Mouse (Mus musculus) limb, embryonic 13.5 days (tissue): ENCODE results near the gene Cox5a. TPM values are rescaled to one million over a fixed set of nuclear protein-coding genes. Genes with fewer than 3 reads are reported as not detected.

Experiments used
- ATAC-seq: fragments of 200-750 bp; cut with Nextera tagmentation; 2 replicates; pipeline ENCODE4 v1.8.0; 2017; ENCODE audit warnings: low read depth, moderate number of reproducible peaks, moderate TSS enrichment; ENCODE audit not compliant: low FRiP score
- H3K27ac ChIP-seq: fragments of 300-500 bp; sonication (generic); 2 replicates; pipeline ENCODE4 v1.5.1; 2015; ENCODE audit warnings: inconsistent platforms, mild to moderate bottlenecking, moderate library complexity
- H3K27me3 ChIP-seq: fragments of 300-500 bp; sonication (generic); 2 replicates; pipeline ENCODE4 v1.6.1; 2015; ENCODE audit warnings: mild to moderate bottlenecking, inconsistent platforms
- H3K36me3 ChIP-seq: fragments of 300-500 bp; sonication (generic); 2 replicates; pipeline ENCODE4 v1.6.1; 2015; ENCODE audit warnings: inconsistent platforms, mild to moderate bottlenecking, moderate library complexity
- H3K4me1 ChIP-seq: fragments of 300-500 bp; sonication (generic); 2 replicates; pipeline ENCODE4 v1.6.1; 2015; ENCODE audit warnings: inconsistent platforms
- H3K4me2 ChIP-seq: fragments of 300-500 bp; sonication (generic); replicated peaks from 2 replicates; pipeline ENCODE4 v1.6.1; 2015; ENCODE audit warnings: inconsistent platforms, mild to moderate bottlenecking, moderate library complexity
- H3K4me3 ChIP-seq: fragments of 300-500 bp; sonication (generic); 2 replicates; pipeline ENCODE4 v1.5.1; 2015; ENCODE audit warnings: moderate library complexity, mild to moderate bottlenecking, inconsistent platforms
- H3K9ac ChIP-seq: fragments of 300-500 bp; sonication (generic); 2 replicates; pipeline ENCODE4 v1.6.1; 2015; ENCODE audit warnings: mild to moderate bottlenecking, inconsistent platforms
- H3K9me3 ChIP-seq: fragments of 300-500 bp; sonication (generic); 2 replicates; pipeline ENCODE4 v1.6.1; 2016; ENCODE audit warnings: inconsistent platforms
- WGBS: fragments of 180-500 bp; shearing (Covaris S2); methylation state at CpG from one replicate; pipeline ENCODE4 v1.1.7; 2015; 5-methylcytosine and 5-hydroxymethylcytosine counted together
- polyA plus RNA-seq: library from polyadenylated mRNA; unstranded; fragments of >200 nt; fragmentation: Nextera tagmentation; extraction: Ambion mirVana; gene quantifications from 2 replicates; pipeline ENCODE4 v1.2.1, GENCODE M21; 2015

The Cox5a gene
- polyA plus RNA-seq, 1 experiment from 2014 or later: 495 TPM

DNA sequence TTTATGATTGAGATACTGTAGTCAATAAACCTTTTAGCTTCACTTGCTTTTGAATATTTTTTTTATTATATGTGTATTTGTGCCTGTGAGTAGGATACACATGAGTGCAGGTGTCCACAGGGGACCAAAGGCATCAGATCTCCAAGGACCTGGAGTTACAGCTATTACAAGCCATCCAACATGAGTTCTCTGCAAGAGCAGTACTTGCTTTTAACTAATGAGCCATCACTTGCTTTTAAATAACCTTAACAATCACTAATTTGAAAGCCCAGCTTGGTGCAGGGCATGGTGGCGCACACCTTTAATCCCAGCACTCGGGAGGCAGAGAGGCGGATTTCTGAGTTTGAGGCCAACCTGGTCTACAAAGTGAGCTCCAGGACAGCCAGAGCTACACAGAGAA, 33.7 kb downstream of the Cox5a start:
- H3K9me3 ChIP-seq: no peaks in the 10 kb centered on the region
- H3K36me3 ChIP-seq: peaks cover 8% of the 10 kb centered on the region
- H3K4me3 ChIP-seq: no peak overlapping the region
- peaks cover 2% of the 10 kb centered on the region; the same call in 1 of the 2 replicates for H3K27me3 ChIP-seq
- no peak overlapping the region for H3K9ac ChIP-seq
- 39% methylated on average over 3 of the region's 3 CpGs for WGBS
- ATAC-seq: no peak
- H3K4me2 ChIP-seq: no peak overlapping the region
- no peak overlapping the region for H3K27ac ChIP-seq
- H3K4me1 ChIP-seq: peaks cover 7% of the 10 kb centered on the region

GRCm38 (mm10) chr9:57557215-57557614, 36.1 kb downstream of the Cox5a start:
- ATAC-seq: no peak
- Histone ChIP-seq H3K36me3 (no peaks in the 10 kb centered on the region), H3K27me3 (peaks cover 2% of the 10 kb centered on the region; the same call in 1 of the 2 replicates), H3K4me2 (no peak overlapping the region), H3K9me3 (no peaks in the 10 kb centered on the region), H3K9ac (no peak overlapping the region), H3K4me1 (peaks cover 15% of the 10 kb centered on the region), H3K27ac (no peak overlapping the region), H3K4me3 (no peak overlapping the region)
- whole genome bisulfite sequencing: 76% methylated on average over 3 of the region's 3 CpGs

DNA sequence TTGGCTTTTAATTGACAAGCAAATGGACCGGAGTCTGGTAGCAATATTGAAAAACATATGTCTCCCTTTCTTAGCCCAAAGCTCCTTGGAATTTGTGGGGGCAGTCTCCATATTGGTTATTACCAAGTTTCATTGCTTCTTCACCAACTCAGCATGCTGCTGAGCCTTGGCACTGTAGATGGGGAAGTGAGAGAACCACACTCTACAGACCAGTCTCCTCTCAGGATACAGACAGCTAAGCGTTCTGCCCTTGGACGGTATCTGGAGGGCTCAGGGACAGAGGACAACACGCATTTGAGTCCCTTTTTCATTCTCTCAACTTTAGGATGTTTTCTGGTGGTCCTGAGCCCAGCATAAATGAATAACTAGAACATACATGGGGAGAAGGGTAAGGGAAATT, 37.6 kb downstream of the Cox5a start:
- no peaks in the 10 kb centered on the region for H3K9me3 ChIP-seq
- peaks cover 29% of the 10 kb centered on the region for H3K4me1 ChIP-seq
- peaks cover 2% of the 10 kb centered on the region; the same call in 1 of the 2 replicates for H3K27me3 ChIP-seq
- no peak for ATAC-seq
- no peak overlapping the region for H3K4me3 ChIP-seq
- no peaks in the 10 kb centered on the region for H3K36me3 ChIP-seq
- WGBS: 83% methylated on average over 4 of the region's 4 CpGs
- no peak overlapping the region for H3K27ac ChIP-seq
- H3K9ac ChIP-seq: no peak overlapping the region
- no peak overlapping the region for H3K4me2 ChIP-seq

GRCm38 (mm10) chr9:57559568-57559967, 38.5 kb downstream of the Cox5a start:
- ATAC-seq: no peak
- WGBS: 73% methylated on average over 2 of the region's 2 CpGs
- H3K27ac ChIP-seq: no peak overlapping the region

DNA sequence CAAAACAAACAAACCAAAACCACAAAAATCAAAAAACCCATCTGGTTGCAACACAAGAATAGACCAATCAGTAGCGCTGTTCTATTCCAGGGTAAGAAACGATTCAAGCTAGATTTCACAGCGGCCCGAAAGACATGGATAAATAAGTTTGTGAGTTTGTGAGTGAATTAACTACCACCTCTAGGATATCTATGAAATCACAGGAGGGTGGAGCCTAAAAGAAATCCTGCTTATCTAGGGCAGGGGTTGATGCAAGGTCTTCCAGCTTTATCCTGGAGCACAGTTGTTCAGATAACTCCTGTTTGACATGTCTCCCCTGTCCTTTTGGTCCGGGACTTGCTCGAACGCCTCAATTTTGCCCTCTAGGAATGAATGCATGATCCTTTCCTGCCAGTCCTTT, 39.2 kb downstream of the Cox5a start:
- 28% methylated on average over 7 of the region's 7 CpGs for WGBS
- peak overlapping the region; percentile 39; the same call in 1 of the 2 replicates for H3K27ac ChIP-seq
- peaks cover 34% of the 10 kb centered on the region for H3K4me1 ChIP-seq
- peak overlapping the region; percentile 60 for H3K4me3 ChIP-seq
- ATAC-seq: no peak
- peak overlapping the region; percentile 67 for H3K9ac ChIP-seq
- H3K4me2 ChIP-seq: peak overlapping the region; percentile 77
- no peaks in the 10 kb centered on the region for H3K36me3 ChIP-seq
- H3K27me3 ChIP-seq: peaks cover 2% of the 10 kb centered on the region; the same call in 1 of the 2 replicates
- no peaks in the 10 kb centered on the region for H3K9me3 ChIP-seq

More at GRCm38 (mm10) chr9:57559568-57559967, 38.5 kb downstream of the Cox5a start:
- H3K4me3 ChIP-seq: no peak overlapping the region
- no peaks in the 10 kb centered on the region for H3K36me3 ChIP-seq
- peaks cover 30% of the 10 kb centered on the region for H3K4me1 ChIP-seq
- no peaks in the 10 kb centered on the region for H3K9me3 ChIP-seq
- peaks cover 2% of the 10 kb centered on the region; the same call in 1 of the 2 replicates for H3K27me3 ChIP-seq
- H3K9ac ChIP-seq: no peak overlapping the region
- no peak overlapping the region for H3K4me2 ChIP-seq

GRCm38 (mm10) chr9:57560861-57561710, 40.0 kb downstream of the Cox5a start, which contains the start of gene Scamp2:
Gene Scamp2 (plus strand): TSS chr9:57560943.
- Histone ChIP-seq H3K4me1 (peaks cover 43% of the 10 kb centered on the region), H3K4me2 (peak within 1 kb of the TSS; percentile 77), H3K4me3 (peak within 1 kb of the TSS; percentile 60), H3K9me3 (no peaks in the 10 kb centered on the region), H3K27me3 (peaks cover 2% of the 10 kb centered on the region; the same call in 1 of the 2 replicates), H3K27ac (peak within 1 kb of the TSS; percentile 39; the same call in 1 of the 2 replicates), H3K36me3 (no peaks in the 10 kb centered on the region), H3K9ac (peak within 1 kb of the TSS; percentile 67)
- peak; percentile 99 for ATAC-seq
- 1% methylated on average over 37 of the region's 37 CpGs for WGBS

- Histone ChIP-seq H3K9ac (peak overlapping the region; percentile 67), H3K4me3 (peak overlapping the region; percentile 60), H3K27ac (peak overlapping the region; percentile 33; the same call in 1 of the 2 replicates), H3K4me1 (peaks cover 49% of the 10 kb centered on the region), H3K9me3 (no peaks in the 10 kb centered on the region), H3K4me2 (peak overlapping the region; percentile 77), H3K36me3 (no peaks in the 10 kb centered on the region), H3K27me3 (peaks cover 2% of the 10 kb centered on the region; the same call in 1 of the 2 replicates)
- WGBS: 76% methylated on average over 13 of the region's 13 CpGs
- no peak for ATAC-seq
Measured at GRCm38 (mm10) chr9:57561711-57562099, 40.6 kb downstream of the Cox5a start.

DNA sequence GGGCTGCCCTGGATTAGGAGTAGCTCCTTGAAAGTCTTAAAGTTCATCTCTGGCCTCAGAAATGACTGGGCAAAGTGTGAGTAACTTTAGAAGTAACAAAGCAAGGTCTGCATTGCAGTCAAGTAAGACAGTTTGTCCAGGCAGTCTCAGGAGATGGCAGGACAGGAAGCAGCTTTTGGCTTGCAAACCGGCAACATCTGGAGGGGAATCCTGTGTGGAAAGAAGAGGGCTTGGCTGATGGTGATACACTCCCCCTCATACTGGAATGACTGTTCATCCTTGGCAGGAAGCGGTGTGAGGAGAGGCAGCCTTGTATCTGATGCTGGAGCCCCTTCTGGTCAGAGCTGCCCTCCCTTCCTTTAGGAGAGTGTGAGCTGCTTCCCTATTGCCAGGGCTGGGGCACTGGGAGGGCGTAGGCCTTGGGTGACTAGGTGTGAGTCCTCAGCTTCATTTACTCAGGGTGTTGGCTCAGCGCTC, 41.9 kb downstream of the Cox5a start:
- peak overlapping the region; percentile 34 for H3K4me2 ChIP-seq
- ATAC-seq: no peak
- H3K4me3 ChIP-seq: no peak overlapping the region
- 66% methylated on average over 4 of the region's 4 CpGs for WGBS
- H3K27me3 ChIP-seq: peaks cover 2% of the 10 kb centered on the region; the same call in 1 of the 2 replicates
- peaks cover 3% of the 10 kb centered on the region; the same call in 1 of the 2 replicates for H3K36me3 ChIP-seq
- H3K27ac ChIP-seq: no peak overlapping the region
- H3K9me3 ChIP-seq: no peaks in the 10 kb centered on the region
- H3K4me1 ChIP-seq: peaks cover 56% of the 10 kb centered on the region
- H3K9ac ChIP-seq: peak overlapping the region; percentile 55; the same call in 1 of the 2 replicates

DNA sequence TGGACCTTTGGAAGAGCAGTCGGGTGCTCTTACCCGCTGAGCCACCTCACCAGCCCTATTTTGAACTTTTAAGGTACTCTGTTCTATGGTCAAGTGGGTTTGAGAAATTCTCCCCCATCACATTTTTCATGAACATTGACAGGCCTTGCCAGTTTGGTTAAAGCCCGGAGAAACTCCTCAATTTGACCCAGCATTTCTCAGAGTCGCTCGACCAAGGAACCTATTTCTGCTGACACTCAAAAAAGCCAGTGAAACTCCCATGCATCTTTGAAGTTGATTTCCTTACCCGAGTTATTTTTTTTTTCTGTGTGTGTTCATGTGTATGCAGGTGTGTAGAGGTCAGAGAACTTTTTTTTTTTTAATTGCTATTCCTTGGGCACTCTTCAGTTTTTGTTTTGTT, 43.5 kb downstream of the Cox5a start:
- ATAC-seq: no peak
- Histone ChIP-seq H3K4me1 (peaks cover 56% of the 10 kb centered on the region), H3K9me3 (no peaks in the 10 kb centered on the region), H3K4me2 (no peak overlapping the region), H3K9ac (no peak overlapping the region), H3K27me3 (no peaks in the 10 kb centered on the region), H3K27ac (no peak overlapping the region; the same call in 1 of the 2 replicates), H3K36me3 (peaks cover 20% of the 10 kb centered on the region), H3K4me3 (no peak overlapping the region)
- 87% methylated on average over 6 of the region's 6 CpGs for WGBS

DNA sequence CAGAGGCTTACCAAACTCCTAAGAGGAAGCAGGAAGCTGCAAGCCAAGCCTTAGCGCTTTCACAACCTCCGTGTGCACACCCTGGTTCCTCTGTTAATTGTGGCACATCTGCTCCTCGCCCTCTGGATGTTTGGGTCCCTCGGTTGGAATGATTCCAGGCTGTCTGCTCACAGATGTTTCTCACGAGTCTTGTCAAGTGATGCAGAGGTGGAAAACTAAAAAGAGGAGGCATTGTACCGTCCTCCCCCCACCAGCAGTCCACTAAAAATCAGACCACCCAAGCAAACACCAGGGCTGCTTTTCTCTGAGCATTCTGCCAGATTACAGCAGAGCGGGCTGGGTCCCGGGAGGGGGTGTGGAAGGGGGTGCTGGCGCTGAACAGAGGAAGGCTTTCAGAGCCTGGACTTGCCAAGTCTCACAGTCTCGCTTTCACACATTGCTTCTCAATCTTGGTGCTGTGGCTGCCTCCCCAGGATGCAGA, 44.7 kb downstream of the Cox5a start:
- peaks cover 52% of the 10 kb centered on the region for H3K4me1 ChIP-seq
- peak; percentile 66 for ATAC-seq

GRCm38 (mm10) chr9:57566846-57567245, 45.8 kb downstream of the Cox5a start:
- Histone ChIP-seq H3K4me2 (no peak overlapping the region), H3K27ac (peak overlapping the region; percentile 81), H3K9me3 (no peaks in the 10 kb centered on the region), H3K36me3 (peaks cover 36% of the 10 kb centered on the region), H3K27me3 (no peaks in the 10 kb centered on the region), H3K9ac (no peak overlapping the region), H3K4me1 (peaks cover 45% of the 10 kb centered on the region), H3K4me3 (no peak overlapping the region)
- 49% methylated on average over 8 of the region's 8 CpGs for WGBS
- ATAC-seq: no peak

More for the DNA sequence above, 44.7 kb downstream of the Cox5a start:
- no peaks in the 10 kb centered on the region for H3K9me3 ChIP-seq
- peak overlapping the region; percentile 81 for H3K27ac ChIP-seq
- no peaks in the 10 kb centered on the region for H3K27me3 ChIP-seq
- peak overlapping the region; percentile 10; the same call in 1 of the 2 replicates for H3K9ac ChIP-seq
- H3K4me3 ChIP-seq: no peak overlapping the region
- WGBS: 31% methylated on average over 10 of the region's 10 CpGs
- peak overlapping the region; percentile 38 for H3K4me2 ChIP-seq
- peaks cover 29% of the 10 kb centered on the region for H3K36me3 ChIP-seq

GRCm38 (mm10) chr9:57568500-57568899, 47.4 kb downstream of the Cox5a start:
- Histone ChIP-seq H3K4me3 (no peak overlapping the region), H3K36me3 (peaks cover 46% of the 10 kb centered on the region), H3K9ac (no peak overlapping the region), H3K27me3 (no peaks in the 10 kb centered on the region), H3K4me1 (peaks cover 28% of the 10 kb centered on the region), H3K4me2 (no peak overlapping the region), H3K27ac (no peak overlapping the region), H3K9me3 (no peaks in the 10 kb centered on the region)
- WGBS: 94% methylated on average over 6 of the region's 6 CpGs
- ATAC-seq: no peak
